Mouse (Mus musculus) kidney, postnatal 4 days (tissue): ENCODE results near the gene Il20rb.

Experiments used
- DNase-seq, 2 experiments: peaks; one replicate each; pipeline ENCODE4 v3.0.0; 2021; ENCODE audit warnings: mixed read lengths in 2 of 2

The Il20rb gene

DNA sequence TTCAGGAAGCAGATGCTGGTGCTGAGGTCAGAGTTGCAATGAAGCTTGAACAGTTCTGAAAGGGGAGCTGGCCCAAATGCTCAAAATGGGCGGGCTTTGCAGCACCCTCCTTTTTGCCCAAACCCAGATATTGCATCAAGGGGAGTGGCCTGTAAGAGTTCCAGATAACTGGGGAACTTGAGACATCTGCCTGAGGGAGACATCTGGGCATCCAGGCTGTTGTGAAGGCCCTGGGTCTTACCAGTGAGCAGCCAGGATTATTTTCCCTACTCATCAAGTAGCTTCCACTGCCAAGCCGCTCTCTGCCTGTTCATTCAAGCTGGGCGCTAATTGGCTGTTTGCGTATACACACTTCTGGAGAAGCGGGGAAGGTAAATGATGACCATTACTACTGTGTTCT is at the start of gene Il20rb:
Gene Il20rb, minus strand, starts transcription at position 358 of the 400 bp plus-strand sequence.
- no peak for DNase-seq

DNA sequence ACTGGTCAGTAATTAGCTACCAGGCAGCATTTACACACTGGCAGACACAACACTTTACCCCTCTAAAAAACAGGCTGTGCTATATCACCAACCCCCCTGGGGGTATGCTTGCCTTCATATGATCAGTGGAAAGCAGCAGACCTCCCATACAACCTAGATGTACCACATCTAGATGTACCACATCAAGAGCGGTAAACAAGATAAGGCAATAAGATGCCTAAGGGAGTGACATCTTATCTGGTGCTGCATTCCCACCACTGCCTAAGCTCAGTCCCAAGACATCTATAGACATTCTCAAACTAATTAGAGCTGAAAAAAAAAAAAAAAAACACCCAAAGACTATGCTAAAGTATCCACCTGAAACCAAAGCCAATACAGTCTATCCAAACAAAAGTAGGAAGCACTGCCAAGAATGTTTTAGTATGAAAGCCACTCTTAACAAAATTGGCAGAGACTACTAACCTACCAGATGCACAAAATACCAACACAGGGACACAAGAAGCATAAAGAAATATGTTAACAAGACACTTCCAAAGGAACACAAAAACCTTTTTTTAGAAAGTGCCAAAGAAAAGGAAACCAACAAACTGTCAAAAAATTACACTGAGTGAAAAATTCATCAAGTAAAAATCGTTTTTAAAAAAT is 49.2 kb upstream of the Il20rb start:
- DNase-seq: no peak

DNA sequence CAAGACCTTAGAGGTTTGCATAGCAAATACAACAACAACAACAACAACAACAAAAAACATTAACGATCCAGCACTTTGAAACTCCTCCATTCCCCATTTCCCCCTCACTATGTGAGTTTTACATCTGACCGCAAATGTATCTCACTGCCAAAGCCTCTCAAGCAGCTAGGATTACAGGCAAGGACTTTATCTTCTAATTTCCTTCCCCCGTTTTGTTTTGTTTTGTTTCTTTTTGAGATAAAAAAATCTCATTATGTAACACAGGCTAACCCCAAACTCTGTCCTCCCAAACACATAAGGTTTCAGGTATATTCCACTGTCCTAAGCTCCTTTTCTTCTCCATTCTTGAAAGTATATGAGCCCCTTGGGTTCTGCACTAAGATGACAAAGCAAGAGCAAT is 48.1 kb upstream of the Il20rb start:
- no peak for DNase-seq

DNA sequence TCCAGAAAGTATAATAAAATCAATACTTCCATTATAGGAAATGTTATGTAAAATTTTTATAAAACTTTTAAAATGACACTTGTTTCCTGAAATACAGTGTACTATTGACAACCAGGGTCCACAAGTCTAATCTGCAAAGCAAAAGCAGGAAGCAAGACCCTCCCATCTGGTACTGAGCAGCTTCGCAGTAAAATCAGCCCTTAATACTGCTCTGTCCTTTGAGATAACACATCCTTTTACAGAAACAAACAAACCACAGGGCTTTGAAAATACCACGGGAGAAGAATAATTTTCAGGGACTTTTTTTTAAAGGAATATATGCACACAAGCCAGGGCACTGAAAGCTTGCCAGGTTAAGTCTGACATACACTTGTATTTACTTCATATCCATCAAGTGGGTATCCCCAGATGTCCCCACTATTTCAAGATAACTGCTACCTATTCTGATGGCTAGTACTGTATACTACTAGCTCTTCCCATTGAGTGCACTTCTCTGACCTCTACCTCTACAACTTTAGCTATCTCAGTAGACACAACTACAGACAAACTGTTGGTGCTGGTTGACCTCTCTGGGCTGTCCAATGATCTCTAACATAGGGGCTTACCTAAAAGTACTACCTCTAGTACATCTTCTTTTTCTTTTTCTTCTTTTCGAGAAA is 46.4 kb upstream of the Il20rb start:
- no peak for DNase-seq

DNA sequence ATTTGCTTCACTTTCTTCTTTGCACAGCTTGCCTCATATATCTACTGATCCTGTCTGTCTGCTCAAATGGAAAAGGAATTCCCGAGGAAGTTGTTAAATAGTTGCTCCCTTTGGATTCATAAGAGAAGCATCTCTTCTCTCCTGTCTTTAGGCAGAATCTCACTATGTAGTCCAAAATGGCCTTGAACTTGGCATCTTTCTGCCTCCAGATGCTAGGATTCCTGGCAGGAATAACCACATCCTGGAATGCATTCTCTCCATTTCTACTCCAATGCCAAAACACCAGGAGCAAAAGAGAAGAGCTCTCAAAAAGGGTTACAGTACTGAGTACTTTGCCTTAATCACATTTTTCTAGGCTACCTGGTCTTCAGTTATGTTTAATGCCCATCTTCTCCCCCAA is 44.7 kb upstream of the Il20rb start:
- no peak for DNase-seq

DNA sequence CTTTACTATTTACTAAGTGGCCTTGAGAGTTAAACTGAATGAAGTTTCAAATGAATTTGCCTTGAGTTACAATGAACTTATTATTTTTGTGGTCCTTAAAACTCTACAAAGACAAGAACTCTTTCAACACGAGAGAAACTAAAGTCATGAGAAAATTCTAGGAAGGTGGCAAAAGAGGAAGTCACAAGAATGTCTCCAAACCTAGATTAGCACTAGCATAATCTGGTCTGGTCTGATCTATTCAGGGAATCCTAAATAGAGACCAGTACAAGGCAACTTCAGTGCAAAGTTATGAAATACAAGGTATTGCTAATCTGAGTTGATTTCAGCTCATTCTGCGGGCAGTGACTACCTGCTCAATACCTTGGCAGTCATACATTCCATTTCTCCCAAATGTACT is 38.6 kb upstream of the Il20rb start:
- no peak for DNase-seq

DNA sequence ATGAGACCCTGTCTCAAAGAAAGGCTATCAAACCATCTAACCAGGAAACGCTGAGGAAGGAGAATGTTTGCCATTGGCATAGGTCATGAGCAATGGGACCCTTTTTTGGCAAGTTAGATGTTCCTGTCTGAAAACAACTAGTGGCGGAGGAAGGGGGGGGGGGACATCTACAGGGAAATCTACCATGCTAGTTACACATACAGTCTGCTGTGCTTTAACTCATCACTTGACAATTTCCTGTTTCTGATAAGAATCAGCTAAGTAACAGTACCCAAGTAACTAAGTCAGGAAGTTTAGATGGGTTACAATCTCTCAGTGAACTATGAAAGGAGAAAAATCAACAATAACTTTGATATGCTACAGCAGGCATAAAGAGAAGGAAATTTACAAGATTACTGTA is 35.4 kb upstream of the Il20rb start:
- DNase-seq: no peak

DNA sequence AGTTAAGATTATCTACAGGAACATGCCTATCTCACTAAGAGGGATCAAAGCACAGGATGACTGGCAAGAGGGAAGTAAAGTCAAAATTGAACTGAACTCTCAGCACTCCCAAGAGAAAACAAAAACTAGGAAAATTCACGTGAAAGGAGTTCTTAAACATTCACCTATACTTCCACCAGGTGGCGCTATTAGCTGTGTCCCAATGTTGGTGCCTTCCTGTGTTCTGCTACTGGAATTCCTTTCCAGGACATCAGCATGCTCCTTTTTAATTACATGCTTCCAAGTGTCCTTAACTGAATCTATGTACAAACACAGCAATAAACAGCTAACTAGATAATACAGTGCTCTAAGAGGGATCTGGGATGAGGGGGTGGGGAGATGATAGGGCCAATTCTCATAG is 34.0 kb upstream of the Il20rb start:
- DNase-seq: peak; percentile 46 to 64

DNA sequence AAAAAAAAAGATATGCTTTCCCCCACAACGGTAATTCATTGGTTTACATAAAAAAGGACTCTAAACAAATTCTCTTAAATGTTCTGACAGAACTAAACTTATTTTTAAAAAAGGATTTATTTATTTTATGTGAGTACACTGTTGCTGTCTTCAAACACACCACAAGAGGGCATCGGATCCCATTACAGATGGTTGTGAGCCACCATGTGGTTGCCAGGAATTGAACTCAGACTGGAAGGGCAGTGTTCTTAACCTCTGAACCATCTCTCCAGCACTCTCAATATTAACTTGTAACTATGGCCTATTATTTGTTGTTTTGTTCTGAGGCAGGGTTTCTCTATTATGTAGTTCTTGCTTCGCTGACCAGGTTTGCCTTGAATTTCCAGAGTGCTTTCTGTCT is 33.4 kb upstream of the Il20rb start:
- peak in 1 of 2 experiments; percentile 8 for DNase-seq

DNA sequence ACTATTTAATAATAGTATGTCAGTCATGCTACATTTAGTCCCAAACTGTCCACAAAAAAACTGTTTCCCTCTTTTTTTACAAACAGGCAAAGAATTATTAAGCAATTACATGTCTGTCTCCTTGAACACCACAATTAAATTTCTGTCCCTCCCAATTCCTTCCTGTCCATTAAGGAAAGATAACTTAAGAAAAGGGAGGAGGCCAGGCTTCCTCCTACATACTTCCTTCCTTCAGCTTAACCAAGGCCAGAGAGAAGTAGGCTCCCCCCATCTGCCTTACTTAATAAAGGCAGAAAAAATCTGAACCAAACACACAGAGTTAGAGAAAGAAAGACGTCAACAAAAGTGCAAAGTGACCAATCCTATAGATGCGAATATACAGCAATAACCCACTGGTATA is 21.0 kb upstream of the Il20rb start:
- no peak for DNase-seq

DNA sequence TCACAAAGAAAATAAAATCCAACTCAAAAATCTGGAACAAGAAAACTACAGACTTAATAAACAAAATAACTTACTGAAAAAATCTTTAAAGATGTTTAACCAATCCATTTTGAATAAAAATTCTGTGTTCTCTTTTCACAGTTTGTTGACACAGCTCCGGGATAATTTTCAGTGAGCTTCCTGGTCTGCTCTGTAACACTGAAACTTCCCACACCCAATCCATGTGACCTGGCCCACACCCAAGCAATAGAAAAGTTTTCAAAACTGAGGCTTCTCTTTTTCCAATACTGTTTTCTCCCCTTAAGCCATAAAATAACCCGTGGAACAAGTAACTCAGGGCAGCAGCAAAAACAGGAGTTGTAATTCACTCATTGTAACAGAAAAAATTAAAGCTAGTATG is 20.1 kb upstream of the Il20rb start:
- DNase-seq: peak; percentile 44 to 47

DNA sequence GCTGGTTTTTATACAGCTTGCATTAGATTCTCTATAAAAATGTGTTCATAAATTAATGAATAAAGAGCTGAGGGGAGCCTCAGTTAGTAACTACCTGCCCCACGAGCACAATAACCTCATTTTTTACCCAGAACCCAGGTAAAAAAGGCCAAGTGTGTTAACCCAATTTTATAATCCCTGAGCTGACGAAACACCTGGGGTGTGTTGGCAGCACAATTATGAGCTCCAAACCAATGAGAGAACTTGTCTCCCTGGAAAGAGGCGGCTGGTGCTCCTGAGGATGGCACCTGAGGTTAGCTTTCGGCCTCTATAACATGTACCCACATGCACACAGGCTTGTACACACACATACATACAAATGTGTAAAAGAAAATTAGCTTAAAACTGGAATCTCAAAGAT is 18.9 kb upstream of the Il20rb start:
- DNase-seq: no peak

DNA sequence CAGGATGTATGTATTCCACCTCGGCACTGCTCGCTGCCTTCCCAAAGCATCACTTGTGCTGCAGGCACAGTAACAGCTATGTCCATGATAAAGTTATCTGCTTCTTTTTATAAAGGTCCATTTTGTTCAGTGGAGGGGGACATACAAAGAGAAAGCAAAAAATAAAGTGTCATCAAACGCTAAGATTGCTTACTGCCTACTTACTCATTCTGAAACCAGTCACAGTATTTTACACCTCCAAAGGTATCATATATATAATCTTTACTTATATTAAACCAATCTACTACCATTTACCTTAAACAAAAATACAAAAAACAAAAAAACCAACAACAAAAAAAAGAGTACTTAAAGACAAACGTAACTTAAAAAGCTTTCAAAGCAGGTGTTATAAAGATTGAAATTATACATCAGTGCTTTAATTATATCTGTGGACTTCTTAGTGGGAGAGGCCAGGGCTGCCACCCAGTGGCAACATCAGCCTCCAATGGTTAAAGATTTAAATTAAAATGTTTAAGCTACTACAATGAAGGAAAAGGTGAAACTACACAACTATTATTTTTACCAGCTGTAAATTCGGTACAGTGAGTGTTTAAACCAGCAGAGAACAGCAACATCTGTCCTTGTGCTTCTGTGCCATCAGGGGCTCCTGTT is 7.1 kb upstream of the Il20rb start:
- no peak for DNase-seq

DNA sequence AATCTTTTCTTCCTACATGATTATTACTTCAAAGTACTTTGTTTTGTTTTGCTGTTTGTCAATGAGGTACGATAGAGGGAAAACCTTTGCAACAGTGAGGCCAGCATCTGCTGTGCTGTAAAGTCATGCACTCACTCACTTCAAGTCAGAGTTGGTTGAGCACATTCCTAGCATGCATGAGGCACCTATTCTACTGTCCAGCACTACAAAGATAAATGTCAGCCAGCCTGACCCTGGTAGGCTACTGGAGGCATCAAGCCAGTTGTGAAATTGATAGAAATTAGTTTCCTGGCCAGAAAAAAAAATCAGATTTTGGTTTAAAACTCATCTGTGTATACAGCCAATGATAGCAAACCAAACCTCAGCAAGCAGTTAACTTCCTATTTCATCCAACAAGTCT is 4.8 kb upstream of the Il20rb start:
- no peak for DNase-seq

DNA sequence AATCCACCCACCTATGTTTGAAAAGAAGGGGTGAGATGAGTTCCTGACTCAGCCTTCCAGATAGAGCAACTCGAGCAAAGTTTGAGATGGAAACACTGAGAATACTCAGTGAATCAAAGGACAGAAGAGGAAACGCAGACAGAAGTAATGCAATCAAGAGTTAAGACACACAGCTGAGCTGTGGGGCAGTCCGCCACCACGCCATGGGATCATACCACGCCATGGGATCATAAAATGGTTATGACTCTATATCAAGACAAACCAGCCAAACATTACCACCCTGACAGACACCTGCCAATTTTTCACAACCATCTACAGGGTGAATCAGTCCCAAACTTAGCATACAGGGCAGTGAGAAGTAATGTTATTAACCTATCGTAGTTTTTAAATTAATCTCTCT is 2.4 kb upstream of the Il20rb start:
- DNase-seq: no peak

DNA sequence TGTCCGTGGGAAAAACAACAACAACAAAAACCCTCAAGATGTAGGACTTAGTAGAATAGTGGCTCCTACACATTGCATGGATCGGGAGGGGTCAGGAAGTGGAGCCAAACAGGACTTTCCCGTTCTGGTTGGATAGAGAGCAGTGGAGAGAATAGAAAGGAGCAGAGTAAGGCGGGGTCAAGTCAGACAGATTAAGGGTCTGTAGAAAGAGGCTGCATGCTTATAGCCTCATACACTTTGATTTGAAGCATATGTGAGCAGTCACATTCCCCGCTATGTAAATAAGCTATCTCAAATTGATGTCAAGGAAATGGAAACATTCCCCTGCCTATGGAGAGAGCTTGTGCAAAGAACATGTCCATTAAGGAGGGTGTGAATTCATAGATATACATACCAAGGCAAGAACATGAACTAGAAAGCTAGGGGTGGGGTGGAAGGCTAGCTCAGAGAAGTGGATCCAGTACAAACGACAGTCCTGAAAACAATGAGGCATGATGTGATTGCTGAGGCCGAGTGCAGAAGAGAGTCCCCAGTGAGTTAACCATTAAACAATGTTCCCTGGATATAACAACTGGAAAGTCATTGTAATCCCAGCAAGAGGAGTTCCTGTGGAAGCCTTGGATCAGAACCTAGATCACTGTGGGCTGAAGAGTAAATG is 1.6 kb upstream of the Il20rb start:
- DNase-seq: peak in 1 of 2 experiments; percentile 13

DNA sequence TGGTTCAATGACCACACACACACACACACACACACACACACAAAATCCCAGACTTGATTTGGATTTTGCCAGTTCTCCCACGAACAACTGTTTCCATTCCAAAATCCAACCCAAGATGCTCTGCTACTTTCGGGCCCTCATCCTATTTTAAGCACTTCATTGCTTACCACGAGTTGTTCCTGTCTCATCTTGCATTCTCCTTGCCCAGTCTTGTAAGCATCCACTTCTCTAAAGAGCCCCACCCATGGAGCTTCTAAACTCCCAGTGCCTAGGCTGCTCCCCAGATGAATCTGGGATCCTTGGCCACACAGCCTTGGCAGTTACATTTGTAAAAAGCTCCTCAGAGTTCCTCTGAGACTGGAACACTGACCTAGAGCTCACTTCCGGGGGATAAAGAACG is 3.3 kb downstream of the Il20rb start:
- no peak for DNase-seq

DNA sequence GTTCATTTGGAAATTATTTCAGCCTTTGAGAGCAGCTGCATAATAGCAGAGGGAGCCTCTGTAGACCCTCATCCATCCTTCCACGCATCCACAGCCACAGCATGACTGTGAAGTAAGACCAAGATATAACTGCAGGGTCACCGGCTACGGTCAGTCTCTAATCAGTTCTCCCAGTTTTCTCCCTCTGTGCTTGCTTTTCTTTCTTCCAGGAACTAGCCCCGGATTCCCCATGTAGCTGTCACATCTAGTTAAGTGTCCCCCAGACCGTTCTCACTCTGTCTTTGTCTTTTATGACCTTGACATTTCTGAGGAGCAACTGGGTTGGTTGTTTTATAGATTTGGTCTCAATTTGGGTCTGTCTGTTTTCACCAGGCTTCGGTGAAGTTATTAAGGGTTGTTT is 5.0 kb downstream of the Il20rb start:
- DNase-seq: no peak

DNA sequence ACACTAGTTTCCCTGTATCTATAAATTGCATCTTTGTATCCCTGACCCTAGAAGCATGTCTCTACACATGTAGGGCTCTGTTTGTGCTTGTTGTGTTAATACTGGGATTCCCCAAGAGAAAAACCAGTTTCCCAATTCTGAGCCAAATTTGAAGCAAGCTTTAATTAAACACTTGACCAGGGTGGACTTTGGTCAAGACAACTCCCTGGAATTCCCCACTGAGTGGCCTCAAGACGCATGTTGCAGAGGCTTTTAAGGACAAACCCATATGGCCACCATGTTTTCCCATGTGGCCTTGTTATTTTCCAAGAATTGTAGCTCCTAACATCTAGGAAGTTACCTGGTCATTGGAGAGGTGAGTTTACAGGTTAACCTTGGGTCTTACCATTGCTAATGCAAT is 12.5 kb downstream of the Il20rb start:
- DNase-seq: no peak

DNA sequence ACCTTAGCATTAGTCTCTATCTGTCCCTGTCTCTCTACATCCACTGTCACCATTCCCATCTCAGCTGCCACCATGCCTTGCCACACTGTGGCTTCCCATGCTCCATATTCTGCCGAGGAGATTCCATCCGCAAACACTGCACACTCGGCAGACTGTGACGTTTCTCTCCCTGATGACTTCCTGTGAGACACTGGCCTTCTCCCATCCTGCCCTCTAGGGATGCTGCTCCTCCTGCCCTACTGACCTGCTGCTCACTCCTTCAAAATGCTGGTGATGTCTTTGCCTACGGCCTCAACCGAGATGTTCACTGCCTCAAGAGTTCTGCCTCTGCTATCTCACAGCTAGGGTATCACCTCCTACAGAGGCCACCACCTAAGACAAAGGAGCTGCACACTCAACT is 13.2 kb downstream of the Il20rb start:
- DNase-seq: no peak

DNA sequence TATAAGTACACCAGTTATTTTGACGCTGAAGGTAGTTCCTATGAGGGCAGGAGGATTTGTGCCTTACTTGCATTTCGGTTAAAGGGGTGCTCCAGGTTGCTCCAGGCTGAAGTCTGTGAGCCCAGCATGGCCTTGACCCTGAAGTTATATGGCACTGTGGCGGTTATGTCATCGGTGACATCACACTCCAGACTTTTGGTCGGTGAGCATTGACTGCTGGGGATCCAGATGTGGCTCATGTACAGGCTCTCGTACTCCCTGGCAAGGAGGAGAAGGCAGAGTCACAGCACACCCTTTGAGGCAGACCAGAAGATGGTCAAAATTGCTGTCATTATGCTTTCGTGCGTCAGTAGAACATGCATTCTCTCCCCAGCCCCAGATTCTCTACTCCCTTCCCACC is 13.7 kb downstream of the Il20rb start:
- no peak for DNase-seq

DNA sequence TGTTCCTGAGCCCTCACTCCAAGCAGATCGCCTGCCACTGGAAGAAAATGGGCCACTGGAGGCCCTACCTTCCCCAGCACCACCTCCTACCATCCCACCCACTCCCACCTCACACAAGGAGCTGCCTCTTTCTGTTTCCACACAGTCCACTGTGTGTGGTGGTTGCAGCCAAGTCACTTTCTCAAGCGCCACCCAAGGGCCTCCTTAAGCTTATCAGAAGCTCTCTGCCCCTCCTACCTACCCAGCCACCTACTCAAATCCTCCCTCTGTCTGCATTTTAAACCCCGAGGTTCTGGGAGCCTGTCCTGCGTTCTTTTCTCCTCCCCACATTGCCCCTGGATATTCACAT is 15.0 kb downstream of the Il20rb start:
- DNase-seq: no peak

DNA sequence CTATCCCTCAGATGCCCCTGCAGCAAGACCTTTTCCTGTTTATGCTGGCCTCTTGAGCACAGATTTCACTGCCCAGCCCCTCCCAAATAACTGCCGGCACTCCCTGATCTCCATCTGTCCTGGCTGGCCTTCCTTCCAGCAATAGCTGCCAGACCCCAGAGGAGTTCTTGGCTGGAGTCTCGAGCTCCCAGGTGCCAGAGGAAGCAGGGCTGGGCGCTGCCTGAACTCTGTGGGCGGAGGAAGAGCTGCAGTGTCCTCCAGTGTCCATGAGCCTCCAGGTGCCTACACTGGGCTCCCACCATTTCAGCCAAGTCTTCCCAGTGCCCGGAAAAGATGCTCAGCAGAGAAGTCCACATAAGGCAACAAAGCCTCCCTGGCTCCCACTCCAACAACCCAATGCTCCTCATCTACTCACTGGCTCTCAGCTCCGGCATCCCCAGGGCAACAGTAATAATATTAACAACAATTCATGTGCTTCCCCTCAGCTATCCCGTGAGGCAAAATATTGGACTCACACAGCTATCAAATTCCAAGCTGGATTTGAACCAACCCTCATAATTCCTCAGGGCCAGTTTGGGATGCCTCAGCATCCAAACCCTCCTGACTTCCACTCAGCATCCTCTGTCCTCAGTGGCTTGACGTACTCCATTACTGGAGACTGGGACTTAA is 15.5 kb downstream of the Il20rb start:
- DNase-seq: peak; percentile 37 to 53

DNA sequence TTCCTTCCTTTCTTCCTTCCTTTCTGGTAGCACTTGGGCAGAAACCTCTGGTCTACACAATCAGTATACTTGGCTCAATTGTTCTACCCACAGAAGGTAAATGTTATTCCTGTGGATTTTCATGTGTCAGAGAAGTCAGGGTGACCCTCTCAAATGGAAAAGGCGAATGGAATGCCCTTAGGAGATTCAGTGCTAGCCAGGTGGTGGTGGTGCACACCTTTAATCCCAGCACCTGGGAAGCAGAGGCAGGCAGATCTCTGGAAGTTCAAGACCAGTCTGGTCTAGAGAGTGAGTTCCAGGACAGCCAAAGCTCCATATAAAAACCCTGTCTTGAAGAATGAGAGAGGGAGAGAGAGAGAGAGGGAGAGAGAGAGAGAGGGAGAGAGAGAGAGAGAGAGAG is 16.4 kb downstream of the Il20rb start:
- DNase-seq: no peak
